Mouse (Mus musculus) R1 (cell line): ENCODE measurements at regions not wholly inside any gene's neighbourhood (a gene's known extent, or its start where the extent isn't known, plus 50 kb on each side); places are given as distances from the start of the nearest gene placed in this dataset.

Experiments used
- DNase-seq: peaks from one replicate; pipeline ENCODE4 v3.0.0-alpha.2; 2018; ENCODE audit warnings: low read depth, low spot score

DNA sequence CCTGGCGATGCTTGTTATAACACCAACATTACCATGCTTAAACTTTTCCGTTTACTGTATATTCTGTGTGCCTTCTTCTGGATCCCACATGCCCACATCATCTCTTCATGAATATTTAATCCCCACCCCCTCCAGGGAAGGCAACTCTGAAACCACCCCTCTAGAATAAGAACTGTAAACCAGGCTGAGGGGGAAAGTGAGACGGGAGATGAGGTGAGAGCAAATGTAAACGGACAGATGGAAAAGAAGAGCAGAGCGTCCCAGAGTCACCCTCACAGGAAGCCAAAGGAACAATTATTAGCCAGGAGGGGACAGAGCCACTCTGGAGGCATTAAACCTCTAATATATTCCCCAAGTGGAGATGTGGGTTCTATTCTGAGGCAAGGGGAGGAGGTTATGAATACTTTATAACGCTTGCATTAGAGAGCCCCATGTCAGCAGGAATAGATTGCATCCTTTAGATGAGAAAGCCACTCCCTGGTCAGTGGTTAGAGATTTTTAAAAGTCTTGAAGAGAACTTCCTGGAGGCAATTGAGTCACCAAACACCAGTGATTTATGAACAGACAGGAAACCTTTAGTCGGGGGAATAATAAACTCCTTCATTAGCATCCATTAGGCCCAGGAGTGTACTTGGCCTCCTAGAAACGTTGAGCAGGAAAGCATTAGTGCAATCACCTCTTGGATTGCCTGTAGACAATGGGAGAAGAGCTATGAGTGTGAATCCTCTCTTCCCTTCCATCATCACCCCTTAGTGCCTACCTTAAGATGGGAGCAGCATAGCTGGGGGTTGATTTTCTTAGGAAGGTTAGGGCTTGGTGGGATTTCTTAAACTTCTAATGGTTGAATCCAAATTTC is 220.1 kb downstream of the Elavl2 start:
- DNase-seq: no peak

DNA sequence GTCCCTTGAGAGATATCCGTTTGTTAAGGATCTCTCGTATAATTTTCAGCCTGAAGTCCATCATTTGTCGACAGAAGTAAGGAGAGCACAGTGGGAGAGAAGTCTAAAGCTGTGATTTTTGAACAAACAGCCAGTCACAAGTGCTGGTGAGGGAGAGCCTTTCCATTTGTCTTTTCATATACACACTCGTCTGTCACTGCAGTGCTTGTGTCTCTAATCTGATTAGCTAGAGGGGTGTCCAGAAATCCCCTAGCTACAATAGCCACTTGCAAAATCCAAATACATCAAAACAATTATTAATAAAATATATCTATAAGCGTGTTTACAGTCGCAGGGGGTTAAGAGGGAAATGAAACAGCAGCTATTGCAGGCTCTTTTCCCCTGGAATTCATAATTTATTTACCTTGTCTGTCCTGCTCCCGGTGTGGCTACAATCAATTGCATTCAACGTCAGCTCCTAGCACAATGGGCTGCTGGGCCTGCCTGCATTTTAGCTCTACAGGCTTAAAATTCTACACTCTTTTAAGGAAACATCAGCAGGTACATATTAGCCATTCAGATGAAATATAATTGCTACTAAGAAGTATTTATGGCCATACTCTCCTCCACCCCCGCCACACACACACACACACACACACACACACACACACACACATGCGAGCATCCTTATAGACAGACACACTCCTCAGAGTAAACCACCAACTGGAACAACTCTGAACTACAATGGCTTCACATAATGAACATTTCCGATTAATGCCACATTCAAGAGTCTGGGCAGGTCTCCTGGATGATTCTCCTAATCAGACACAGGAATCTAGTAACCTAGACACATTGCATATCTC is 236.1 kb downstream of the Elavl2 start:
- DNase-seq: no peak

DNA sequence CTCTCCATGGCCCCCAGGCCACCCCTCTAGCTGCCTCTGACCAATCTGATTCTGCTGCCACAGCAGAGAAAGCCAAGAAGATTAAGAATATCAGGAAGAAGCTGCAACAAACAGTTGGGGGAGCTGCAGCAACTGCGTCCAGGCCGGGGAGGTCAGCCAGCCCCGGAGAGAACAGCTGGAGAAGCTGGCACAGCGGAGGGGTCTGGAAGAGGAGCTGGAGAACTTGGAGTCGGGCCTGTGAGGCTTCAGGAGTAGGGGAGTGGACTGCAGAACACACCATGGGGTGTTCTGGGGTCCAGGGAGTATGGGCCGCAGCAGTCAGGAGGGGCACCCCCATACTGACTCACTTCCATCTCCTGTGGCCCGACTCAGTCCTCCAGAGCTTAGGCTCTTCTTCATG is 243.5 kb downstream of the Elavl2 start:
- no peak for DNase-seq

DNA sequence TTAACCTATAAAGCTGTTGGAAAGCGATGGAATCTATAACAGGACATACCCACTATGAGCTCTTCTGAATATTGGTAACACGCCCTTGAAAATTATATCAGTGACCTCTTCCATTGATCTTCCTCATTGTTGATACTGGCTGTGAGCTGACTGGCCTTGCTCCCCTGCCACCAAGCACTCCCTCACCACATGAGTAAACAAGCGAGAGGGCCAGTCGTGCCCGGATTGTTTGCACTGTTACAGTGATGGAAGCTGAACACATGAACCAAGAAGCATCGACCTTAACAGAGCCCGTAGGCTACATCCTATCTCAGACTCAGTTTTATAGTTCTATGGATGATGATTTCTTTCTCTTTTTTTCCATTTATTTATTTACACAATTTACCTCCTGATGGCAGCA is 255.9 kb downstream of the Elavl2 start:
- DNase-seq: no peak

DNA sequence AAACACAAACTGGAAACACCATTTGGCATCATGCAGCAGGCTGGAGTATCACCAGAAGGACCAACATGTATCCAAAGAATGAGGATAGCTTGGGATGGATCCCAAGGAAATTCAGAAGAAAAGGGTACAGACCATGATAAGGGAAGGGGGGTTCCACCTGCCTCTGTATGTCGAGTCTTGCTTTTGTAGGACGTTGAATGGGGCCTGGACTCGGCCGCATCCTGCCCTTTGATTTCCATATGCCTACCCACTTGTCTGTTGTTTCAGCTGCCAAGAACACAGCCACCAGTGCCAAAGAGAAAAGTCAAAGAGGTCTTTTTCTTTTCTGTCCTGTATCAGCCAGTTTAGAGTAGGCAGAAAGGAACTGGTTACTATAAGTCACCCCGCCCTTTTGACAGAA is 256.7 kb downstream of the Elavl2 start:
- DNase-seq: no peak

DNA sequence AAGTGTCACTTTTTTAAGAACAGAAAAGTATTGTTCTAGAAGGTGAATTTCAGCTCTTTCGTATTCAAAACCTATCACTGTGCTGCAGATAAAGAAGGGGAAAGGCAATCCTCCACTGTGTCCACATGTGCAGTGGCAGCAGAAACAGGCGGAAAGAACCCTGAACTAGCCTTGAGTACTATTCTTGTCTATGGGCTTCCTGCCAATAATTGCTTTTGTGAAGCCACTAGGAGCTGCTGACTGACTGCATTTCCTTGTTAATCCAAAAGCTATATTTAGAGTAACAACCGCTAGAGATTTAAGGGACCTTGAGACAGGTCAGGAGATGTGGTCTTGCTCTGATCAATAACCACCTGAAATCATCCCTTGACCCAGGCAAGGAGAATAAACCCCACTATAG is 265.3 kb downstream of the Elavl2 start:
- no peak for DNase-seq

DNA sequence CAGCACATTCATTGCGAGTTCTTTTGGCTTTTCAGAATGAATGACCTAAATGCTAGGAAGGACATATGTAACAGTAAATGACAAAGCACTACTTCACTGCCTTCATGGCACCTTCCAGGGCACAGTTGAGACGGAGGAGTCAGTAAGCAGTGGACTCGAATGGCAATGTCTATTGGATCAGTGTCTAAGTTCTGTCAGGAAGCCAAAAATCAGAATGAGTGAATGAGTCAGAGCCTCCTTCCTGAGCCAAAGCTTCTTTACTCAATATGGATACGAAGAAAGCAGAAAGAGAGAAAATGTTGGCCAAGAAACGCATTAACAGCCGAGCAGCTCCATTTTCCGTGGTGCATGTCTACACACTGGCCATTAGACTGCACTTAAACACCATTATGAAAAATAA is 268.3 kb downstream of the Elavl2 start:
- DNase-seq: no peak

DNA sequence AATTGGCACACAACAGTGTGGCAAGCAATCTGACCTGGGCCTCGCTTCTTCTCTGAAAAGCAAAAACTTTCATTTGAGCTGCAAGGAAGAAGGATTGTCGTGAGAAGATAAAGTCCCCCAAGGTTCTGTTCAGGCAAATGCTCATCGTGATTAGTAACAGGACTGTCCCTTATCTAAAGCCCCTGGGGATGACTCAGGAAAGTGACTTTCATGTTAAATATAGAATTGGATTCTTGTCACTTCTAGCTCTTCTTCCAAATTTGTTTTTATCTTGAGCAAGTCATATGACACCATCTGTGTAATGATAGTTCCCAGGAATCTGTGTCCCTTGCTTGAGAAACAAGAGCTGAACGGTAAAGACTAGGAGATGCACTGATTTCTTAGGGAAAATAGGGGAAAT is 280.3 kb downstream of the Elavl2 start:
- DNase-seq: no peak

DNA sequence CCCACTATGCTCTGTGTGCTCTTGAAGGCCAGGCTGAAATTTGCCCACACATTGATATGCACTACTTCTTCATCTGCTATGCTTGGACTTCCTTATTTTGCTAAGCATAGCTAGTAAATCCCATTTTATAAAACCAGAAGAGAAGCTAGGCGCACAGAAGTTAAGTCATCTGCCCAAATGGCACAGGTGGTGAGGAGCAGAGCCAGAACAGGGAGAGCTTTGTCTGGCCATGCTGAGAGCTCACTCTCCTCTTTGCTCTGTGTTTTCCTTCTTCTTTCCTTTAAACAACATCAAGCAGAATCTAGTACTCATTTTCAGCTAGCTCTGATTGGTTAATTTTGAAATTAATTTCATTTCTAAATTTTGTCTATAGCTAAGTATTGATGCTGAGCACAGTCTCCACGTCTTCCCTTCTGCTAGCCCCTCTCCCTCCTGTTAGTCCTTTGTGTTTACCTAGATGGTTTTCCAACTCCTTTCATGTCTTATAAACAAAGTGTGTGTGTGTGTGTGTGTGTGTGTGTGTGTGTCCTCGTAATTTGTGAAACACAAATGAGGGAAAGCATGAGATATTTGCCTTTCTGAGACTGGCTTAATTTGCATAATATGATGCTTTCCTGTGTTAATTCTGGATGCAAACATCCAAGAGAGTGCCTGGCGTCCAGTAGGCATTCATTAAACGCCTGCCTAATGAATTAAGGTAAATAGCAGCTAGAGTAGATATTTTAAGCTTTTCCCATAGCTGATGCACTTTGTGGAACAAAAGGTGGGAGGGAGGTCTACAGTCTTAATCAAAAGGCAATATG is 283.6 kb downstream of the Elavl2 start:
- DNase-seq: no peak

DNA sequence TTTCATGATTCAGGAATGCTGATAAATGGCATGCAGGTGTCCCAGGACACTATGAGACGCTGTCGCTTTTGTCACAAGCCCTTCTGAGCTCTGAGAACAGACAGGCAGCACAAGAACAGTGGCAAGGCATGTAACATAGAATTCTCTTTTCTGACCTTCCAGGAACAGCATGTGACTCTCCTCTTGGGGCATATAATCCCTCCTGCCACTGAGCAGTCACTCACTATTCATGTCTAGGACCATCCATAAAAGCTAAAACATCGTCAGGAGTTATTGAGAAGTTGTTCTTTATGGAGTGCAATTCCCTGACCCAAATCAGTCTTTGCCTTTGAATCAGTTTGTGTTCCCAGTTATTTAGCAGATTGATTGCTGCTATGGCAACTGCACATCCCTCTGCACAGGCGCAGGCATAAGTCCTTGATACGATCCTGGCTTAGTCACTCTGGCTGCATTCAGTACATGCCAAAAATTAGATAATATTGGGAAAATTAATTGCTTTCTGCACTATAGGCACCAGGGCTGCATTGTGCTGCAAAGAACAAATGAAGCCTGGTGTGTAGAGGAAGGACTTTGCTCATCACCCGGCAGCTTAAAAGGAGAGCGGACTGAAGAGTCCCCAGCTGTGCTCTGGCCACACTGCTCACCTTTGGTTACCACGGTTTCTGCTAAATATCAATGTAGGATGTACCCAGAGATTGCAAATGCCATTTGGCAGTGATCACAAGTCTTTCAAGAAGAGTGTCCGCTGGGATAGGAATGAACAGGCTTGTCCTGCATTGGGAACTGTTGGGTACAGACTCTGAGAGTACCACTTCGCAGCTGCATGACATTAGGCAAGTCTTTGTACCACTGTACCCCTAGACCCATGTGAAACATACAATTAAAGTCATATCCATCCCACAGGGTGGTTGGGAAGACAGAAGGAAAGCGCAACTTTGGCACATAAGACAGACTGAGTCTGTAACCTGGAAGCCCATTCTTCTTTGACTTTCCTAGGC is 288.6 kb downstream of the Elavl2 start:
- no peak for DNase-seq

DNA sequence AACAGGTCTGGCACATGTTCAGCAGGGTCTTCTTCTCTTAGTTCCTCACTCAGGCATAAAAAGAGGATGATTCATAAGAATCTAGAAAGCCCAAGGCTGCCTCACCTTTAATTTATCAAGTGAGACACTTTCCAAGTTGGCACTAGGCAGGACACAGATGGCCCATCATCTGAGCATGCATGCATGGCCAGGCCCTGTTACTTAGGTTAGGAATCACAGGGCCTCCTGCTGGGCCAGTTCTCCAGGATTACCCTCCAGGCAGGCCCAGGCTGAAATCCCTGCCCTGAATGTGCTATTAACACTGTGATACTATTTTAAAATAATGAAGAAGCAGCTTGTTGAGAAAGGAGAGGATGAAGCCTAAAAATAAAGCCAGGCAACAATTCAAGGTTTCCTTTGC is 304.5 kb downstream of the Elavl2 start:
- DNase-seq: no peak

DNA sequence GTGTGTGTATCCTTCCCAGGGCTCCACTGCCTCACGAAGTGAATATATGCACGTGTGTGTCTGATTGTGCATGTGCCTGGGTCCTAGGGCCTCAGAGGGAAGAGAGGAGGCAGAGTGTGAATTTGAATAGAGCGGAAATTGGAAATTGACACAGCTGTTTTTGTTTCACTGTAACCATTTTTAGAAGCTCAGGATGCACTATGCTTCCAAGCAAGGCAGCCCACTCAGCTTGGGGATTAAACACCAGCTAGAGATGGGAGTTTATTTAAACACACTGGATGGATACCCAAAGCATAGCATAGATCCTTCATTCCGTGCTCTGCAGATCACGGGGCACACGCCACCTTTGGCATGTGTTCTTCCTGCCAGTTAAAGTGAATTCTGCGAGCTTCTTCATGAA is 306.2 kb downstream of the Elavl2 start:
- no peak for DNase-seq

DNA sequence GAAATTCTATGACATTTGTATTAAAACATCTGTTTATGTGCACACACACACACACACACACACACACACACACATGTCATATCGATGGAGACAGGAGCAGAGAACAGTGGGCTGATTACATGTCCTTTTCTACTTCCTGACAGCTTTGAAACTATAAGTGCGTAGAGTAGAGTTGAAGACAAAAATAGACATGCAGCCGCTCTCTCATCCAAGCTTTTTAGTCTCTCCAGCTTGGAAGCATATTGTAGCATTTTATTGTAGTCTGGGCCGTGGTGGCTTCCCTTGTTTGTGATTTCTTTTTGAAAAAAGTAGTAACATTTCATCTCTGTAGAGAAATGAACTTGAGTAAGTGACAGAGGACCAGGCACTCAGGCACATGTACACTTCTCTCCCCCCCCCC is 306.7 kb downstream of the Elavl2 start:
- DNase-seq: no peak

DNA sequence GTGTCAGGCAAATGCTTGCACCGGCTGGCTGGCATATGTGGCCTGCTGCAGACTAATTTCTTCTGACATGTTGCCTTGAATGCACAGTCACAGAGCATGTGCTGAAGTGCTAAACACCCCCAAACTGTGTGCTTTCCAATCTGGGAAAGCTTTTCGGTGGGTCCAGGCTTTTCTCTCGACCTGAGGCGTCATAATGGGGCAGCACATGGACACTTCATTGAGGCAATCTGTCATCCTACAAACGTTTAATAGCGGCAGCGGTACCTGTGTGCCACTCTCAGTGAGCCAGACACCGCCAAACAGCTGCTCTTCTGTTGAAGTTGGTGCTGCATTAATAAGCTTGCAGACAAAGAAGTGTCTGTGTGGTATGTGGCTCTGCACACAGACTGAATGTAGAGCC is 308.3 kb downstream of the Elavl2 start:
- no peak for DNase-seq

DNA sequence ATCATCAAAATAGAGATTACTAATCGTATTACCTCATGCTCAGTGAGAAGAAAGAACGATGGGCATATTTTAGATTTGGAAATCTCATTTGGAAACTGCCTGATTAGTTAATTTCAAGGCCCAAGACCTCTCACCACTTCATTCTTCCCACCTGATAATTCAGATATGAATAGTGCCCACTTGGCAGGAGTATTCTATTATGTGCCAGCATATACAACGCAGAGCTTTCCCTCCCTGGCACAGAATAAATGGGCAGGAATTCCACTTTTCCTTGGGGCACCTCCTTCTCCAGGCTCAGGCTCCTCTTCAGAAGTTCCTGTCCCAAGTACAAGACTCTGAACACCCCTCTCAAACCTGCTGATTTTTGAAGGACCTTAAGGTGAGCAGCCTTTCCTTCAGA is 308.7 kb downstream of the Elavl2 start:
- DNase-seq: no peak

DNA sequence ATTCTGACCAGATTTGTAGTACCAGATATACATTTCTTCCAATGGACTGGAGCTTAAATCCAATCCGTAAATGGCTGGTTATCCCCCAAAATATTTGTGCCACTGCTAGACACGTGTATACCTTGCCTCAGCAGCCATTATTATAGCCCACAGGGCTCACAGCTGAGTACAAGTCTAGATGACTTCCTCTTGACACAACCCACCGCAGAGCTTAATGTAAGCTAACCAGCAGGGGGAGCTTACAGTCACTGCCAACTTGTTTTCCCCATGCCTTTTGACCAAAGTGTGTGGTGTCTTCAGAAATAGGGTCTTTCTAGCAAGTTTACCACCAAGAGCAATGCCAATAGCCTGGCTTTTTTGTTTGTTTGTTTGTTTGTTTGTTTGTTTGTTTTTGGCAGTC is 316.6 kb downstream of the Elavl2 start:
- peak; percentile 39 for DNase-seq

DNA sequence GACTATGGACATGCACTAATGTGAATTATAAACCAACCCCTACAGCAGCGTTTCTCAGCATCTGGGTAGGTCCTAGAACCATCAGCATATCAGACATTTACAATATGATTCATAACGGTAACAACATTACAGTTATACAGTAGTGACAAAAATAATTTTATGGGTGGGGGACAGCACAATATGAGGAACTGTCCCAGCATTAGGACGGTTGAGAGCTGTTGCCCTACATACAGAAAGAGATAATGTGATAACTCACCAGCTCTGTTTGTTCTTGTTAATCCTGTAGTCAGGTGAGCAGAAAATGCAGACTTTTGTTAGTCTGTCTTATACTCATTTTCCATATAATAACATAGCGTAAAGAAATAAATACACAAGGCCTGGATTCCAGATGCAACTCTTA is 319.1 kb downstream of the Elavl2 start:
- no peak for DNase-seq

DNA sequence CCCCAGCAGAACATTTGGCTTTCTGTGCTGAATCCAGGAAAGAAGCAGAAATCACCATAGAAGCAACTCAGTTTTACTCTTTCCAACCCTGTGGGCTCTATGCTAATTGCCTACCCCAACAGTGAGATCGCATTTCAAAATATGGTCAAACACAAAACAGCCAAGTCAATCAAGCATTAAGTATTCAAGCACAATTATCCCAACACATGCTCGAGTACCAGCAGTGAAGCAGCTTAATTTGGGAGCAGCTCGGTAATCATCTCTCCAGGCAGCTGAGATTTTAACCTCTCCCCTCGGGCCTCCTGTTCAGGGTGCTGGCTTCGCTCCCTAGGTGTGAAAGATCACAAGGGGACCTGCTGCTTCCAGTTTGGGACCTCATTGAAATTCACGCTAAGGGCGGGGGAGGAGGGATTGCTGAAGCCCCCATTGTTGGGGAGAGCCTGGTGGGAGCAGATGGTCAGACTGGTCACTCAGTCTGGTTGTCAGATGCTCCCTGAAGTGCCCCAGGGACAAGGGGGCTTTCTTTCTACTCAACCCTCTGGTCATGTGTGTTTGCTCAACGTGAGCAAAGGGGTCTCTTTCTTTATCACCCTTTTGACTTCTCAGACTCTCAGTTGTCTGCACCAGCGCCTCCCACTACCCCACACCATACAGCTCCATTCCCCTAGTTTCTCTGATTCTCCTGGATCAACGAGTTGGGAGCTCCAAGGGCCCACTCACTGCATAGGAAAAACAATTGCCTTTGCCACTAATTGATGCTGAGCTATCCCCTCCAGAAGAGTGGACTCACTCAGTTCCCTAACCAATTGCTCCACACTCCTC is 319.8 kb downstream of the Elavl2 start:
- no peak for DNase-seq

DNA sequence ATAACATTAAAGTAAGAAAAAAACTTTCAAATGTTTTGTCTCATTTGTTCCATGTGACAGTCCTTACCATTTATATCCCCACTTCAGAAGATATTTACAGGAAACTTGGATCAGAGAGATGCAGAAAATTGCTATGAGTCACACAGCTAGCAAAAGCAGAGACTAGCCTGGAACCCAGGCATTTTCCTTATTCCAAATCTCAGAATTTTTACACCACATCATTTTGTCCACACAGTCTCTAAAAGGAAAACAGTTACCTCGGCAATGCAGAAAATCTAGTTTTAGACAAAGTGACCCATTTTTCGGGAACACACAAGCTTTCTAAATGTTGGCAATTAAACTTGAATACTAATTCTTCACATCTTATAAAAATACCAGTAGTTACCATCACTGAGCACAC is 329.3 kb downstream of the Elavl2 start:
- no peak for DNase-seq

DNA sequence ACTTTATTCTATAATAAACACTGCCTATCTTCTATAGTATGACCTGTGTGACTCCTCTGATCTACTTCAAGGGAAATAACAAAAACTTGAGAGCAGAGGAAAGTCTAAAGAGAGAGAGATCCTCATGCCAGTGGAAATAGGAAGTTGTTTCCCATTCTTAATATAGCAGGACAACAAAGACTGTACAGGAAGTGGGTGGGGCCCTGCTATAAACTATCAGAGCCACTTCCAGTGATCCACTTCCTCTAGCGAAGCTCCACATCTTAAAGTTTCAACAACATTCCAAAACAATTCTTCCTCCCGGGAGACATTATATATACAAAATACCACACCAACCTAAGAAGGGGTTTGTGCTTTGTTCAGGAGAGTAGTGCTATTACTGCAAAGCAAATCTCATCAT is 339.7 kb downstream of the Elavl2 start:
- DNase-seq: no peak
